Mouse (Mus musculus): Measurements from ENCODE around the gene Sdr39u1.

DNA sequence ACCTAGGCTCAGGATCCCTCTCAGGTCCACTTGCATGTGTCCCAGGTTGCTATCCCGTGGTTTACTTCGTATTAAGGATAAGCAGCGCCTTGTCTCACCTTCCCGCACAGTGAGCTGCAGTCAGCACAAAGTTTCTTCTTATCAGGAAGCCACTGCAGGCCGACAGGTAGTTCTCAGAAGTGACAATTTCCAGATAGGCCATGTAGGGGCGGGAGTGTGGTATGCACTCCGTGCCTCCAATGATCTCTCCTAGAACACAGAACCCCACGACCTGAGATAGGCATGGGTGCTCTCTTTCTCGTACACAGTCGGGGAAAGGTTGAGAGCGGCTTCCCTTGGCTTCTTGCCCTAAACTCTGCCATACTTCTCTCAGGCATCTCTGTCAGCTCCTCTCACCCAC lies 43.5 kb upstream of the Sdr39u1 start:
- TF ChIP-seq CTCF (IDR thresholded peaks at IDR 0.05; ENCODE audit: low read depth, low read length) (no peak), TAL1 (conservative IDR thresholded peaks at IDR 0.05; ENCODE audit: low read depth, low read length) (no peak), GATA1 (IDR thresholded peaks at IDR 0.05; ENCODE audit: borderline replicate concordance, low read length) (no peak), GATA2 (IDR thresholded peaks at IDR 0.05; ENCODE audit: borderline replicate concordance, low read depth, low read length) (no peak), POLR2AphosphoS5 (IDR thresholded peaks at IDR 0.05; ENCODE audit: insufficient replicate concordance, low read depth, low read length) (no peak)

All from G1E (cell line).